Mouse (Mus musculus): Measurements from ENCODE around the gene Klhdc10.

The Klhdc10 gene

GRCm38 (mm10) chr6:30400716-30401115, 952 bp upstream of the Klhdc10 start:
- no peak for DNase-seq (ENCODE audit: extremely low read depth, insufficient read length, low spot score)

DNA sequence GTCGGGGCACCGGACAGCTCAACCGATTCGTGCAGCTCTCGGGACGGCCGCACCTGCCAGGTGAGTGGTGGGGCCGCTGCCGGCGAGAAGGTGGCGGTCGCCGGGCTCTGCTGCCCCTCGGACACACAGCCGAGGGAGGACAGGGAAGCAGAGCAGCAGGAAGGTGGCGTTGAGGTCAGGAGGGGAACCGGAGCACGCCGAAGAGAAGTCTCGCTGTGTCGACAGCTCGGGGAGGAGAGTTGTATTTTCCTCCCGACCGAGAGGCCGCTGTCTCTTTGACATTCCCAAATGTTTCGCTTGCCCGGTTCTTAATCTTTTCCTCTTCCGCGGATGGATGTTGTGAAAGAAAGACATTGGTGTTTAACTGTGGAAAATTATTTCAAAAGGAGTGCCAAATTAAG, 423 bp downstream of the Klhdc10 start:
- no peak for DNase-seq (ENCODE audit: extremely low read depth, insufficient read length, low spot score)

- peak; percentile 41 for DNase-seq (ENCODE audit: extremely low read depth, insufficient read length, low spot score)
Measured at GRCm38 (mm10) chr6:30403465-30403864, 1.8 kb downstream of the Klhdc10 start.

DNA sequence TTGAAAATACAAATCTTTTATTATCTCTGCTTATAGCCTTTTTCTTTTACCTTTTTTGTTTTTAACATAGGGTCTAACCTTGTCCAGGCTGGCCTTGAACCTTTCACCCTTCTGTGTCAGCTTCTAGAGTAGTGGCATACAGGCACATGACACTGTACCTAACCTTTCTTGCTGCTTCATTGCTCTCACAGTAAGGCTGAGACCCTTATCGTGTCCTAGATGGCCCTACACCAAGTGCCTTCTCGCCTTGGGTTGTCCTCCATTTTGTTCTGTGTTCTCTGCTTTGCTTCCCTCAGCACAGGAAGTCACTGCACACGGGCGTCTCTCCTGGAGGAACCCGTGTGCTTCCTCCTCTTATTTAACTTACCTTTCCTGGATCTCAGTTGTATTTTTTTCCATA, 3.0 kb downstream of the Klhdc10 start:
- no peak for DNase-seq (ENCODE audit: extremely low read depth, insufficient read length, low spot score)

DNA sequence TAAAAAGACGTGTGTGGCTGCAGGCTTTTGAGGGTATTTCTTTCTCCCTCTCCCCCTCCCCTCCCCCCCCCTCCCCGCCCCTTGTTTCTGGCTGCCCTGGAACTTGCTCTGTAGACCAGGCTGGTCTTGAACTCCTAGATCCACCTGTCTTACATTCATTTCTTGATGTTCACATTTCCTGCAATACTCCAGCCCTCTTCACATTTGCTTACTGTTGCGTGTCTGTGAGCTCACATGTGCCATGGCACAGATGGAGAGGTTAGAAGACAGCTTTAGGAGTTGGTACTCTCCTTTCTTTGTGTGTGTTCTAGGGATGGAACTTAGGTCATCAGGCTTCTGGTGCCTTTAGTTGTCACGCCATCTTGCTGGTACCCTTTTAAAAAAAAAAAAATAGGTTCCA, 6.6 kb downstream of the Klhdc10 start:
- DNase-seq (ENCODE audit: extremely low read depth, insufficient read length, low spot score): no peak

DNA sequence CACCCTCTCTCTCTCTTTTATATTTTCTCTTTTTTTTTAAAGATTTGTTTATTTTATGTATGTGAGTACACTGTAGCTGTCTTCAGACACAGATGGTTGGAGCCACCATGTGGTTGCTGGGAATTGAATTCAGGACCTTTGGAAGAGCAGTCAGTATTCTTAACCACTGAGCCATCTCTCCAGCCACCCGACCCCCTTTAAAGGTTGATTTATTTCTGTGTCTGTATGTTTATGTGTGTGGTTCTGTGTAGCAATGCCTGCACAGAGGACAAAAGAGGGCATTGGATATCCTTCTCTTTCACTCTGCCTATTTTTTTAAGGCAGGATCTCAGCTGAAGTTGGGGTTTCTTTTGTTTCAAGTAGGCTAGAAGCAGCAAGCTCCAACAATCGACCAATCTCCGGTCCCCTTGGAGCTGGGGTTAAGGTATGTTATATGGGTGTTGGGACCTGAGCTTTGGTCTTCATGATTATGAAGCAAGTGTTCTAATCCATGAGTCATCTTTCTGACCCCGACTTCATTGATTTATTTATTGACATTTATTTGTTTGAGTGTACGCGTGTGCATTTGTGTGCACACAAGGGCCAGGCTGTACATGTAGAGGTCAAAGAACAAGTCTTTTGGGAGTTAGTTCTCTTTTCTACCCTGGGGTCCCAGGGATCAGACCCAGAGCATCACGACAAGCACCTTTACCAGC, 7.9 kb downstream of the Klhdc10 start:
- no peak for DNase-seq (ENCODE audit: extremely low read depth, insufficient read length, low spot score)

GRCm38 (mm10) chr6:30411311-30411710, 9.6 kb downstream of the Klhdc10 start:
- no peak for DNase-seq (ENCODE audit: extremely low read depth, insufficient read length, low spot score)

- no peak for DNase-seq (ENCODE audit: extremely low read depth, insufficient read length, low spot score)
Measured at GRCm38 (mm10) chr6:30416126-30416525, 14.5 kb downstream of the Klhdc10 start.

- DNase-seq (ENCODE audit: extremely low read depth, insufficient read length, low spot score): no peak
Measured at GRCm38 (mm10) chr6:30416801-30417200, 15.1 kb downstream of the Klhdc10 start.

DNA sequence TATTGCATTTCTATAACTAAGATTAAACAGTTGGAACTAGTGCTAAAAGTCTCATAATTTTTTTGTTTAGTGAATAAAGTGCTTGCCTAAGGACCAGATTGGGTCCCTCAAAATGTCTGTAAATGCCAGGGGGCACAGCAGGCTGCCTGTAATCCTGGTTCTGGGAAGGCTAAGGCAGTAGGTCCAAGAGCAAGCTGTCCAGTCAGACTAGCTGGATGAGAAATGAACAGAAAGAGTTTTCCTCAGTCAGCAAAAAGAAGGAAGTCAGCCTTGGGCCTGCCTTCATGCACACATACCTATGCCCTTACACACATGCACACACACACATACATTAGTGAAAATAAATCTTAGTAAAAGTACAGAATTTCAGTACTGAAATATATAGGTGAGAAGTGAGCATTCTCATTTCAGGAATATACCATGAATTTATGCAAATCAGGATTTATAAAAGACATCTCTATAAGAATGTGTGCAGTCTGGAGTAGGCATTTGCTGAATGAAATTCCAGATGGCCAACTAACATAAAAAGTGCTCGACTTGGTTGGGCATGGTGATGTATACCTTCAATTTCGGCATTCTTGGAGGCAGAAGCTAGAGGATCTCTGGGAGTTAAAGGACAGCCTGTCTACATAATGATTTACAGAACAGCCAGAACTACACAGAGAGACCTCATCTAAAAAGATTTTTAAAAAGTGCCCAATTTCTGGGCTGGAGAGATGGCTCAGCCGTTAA, 31.0 kb downstream of the Klhdc10 start:
- DNase-seq (ENCODE audit: extremely low read depth, insufficient read length, low spot score): no peak

DNA sequence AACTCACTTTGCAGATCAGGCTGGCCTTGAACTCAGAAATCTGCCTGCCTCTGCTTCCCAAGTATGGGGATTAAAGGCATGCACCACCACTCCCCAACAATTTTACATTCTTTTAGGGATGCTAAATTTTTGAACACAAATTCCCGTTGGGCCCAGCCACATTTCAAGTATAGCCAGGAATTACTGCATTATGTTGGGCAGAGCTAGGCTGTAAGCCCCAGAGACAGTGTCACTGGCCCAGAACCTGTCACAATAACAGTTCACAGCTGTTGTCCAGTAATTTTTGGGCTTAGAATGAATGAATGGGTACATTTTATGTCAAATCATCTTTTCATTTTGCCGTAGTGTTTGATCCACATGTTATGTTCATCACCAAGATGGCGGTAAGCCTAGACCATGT, 34.8 kb downstream of the Klhdc10 start:
- DNase-seq (ENCODE audit: extremely low read depth, insufficient read length, low spot score): no peak

GRCm38 (mm10) chr6:30437054-30437453, 35.4 kb downstream of the Klhdc10 start:
- no peak for DNase-seq (ENCODE audit: extremely low read depth, insufficient read length, low spot score)

GRCm38 (mm10) chr6:30439576-30439975, 37.9 kb downstream of the Klhdc10 start:
- no peak for DNase-seq (ENCODE audit: extremely low read depth, insufficient read length, low spot score)

- DNase-seq (ENCODE audit: extremely low read depth, insufficient read length, low spot score): no peak
Measured at GRCm38 (mm10) chr6:30456991-30457390, 55.3 kb downstream of the Klhdc10 start.

DNA sequence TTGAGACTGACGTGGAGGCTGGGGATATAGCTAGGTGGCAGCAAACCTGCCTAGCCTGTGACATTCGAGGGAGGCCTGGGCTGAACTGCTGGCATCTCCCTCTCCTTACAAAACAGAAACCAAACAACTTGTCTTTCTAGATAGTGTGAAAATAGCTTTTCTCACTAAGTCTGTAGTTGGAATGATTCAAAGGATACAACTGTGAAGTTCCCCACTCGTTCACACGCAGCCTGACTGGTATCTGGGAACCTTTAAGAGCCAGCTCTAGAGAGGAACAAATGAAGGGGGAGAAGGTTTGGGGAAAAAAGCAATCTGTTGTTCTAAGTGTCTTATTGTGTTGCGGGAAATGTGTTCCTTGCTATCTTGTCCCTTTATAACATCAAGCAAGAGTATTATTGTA, 57.0 kb downstream of the Klhdc10 start:
- no peak for DNase-seq (ENCODE audit: extremely low read depth, insufficient read length, low spot score)

DNA sequence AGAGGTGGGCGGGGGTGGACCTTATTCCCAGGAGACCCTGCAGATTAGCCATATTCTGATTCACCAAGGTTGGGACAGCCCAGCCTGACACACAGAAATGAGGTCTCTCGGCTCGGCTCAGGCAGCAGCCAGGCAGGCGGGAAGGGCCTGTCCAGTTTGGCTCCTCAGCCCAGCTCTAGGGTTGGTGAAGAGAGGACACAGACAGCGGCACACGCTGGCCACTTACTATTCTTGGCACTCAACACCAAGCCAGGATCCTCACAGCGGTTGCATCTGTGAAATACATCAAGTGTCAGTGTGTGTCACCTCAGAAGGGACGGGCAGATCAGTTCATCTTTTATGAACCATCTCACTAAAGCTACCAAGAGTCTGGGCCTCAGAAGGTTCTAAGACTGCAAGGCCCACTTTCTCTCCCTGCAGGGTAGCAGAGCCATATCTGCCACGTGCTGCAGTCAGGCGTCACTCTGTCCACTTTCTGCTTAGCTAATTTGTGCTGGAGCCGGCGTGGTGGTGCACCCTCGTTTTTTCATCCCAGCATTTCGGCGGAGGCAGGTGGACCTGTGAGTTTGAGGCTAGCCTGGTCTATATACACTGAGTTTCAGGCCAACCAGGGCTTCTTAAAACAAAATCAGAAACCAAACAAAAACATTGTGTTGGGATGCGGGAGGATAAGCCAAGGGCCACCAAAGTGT, 57.5 kb downstream of the Klhdc10 start:
- no peak for DNase-seq (ENCODE audit: extremely low read depth, insufficient read length, low spot score)

DNA sequence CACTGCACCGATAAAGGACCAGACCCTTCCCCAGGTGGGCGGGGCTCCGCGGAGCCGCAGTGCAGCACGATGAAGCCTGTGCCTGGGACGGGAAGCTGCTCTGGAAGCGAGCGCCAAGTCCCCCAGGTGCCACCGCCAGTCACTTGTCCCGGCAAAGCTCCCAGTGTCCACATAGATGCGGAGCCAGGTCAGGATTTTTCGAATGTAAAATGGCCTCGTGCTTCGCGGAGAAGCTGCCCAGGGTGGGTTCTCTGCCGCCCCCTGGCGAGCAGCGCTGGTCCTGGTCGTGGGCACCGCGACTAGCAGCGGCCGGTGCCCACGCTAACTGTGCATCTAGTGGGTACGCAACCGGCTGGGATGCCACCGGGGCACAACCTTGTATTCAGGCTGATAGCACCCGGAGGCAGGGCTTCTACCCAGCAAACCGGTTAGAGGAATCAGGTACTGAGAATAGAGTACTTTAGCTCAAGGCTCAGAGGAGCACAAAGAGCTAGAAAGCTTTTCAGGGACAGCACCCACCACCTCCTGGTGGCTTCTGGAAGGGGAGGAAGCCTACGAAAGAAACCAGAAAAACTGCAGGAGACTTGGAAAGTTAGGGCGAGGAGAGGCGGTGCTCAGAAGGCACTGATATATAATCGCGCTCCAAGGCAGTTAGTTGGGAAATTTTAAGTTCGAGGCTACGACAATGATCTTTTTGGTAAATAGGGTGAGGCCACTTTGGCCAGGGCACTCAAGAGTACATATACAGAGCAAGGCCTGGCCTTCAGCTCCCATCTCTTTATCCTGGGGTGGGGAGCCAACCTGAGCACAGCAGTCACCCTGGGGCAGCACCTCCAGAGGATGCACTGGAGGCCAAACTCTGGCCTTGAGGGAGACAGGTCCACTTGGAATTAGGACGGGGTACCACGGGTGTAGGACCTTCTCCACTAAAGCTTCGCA, 58.4 kb downstream of the Klhdc10 start:
- no peak for DNase-seq (ENCODE audit: extremely low read depth, insufficient read length, low spot score)

- DNase-seq (ENCODE audit: extremely low read depth, insufficient read length, low spot score): no peak
Measured at GRCm38 (mm10) chr6:30460750-30461446, 59.2 kb downstream of the Klhdc10 start.

- no peak for DNase-seq (ENCODE audit: extremely low read depth, insufficient read length, low spot score)
Measured at GRCm38 (mm10) chr6:30461755-30462344, 60.2 kb downstream of the Klhdc10 start.

DNA sequence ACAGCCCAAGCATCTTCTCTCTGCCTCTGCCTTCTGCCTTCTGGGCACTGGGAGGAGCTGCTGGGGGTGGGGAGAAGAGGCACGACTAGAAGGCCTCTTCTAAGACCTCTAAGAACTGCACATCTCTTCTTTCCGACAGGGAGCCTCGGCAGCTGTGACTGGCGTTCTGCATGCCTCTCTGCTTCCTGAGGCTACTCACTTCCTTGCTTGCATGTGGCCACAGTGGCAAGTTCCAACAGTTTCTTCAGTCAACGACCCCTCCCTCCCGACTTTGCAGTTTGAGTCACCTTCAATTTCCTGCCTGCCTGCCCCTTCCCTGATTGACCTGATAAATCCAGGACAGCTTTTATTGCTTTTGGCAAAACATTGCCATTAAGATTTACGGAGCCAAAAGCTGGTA, 61.2 kb downstream of the Klhdc10 start:
- DNase-seq (ENCODE audit: extremely low read depth, insufficient read length, low spot score): no peak
